10 mouse cellular contexts compared by ENCODE assay signal in genomic region chr5:134393624-134394023, GRCm38 (mm10).
DNase-seq lines count a peak whose midpoint lies in the region; ATAC-seq and TF ChIP-seq lines count a peak whose summit lies in the region.
"Had no signal": no experiment of that assay in that cellular context is flagged by ENCODE, and none has a peak within 500 bp of the region (broad histone marks: within the 10 kb centered on the region; RNA-seq: fewer than 3 reads in every experiment).

No protein-coding gene starts in this region.

- intact Hi-C loops in heart, postnatal 36 days (cut with DNase I) = no loop called here

- H3K27ac ChIP-seq in bone marrow macrophage, adult 2 months (ENCODE audit: insufficient read depth, low read depth, low read length) = 0 out of 2 replicates have a peak overlapping the region, but pooled peaks have one; percentile 69
- H3K27ac ChIP-seq in liver, embryonic 12.5 days = peak overlapping the region; percentile 78

- no peaks in the 10 kb centered on the region for H3K27me3 ChIP-seq in E14TG2a.4 (ENCODE audit: insufficient read depth, low read length)
- no peaks in the 10 kb centered on the region for H3K27me3 ChIP-seq in liver, embryonic 12.5 days (replicated peaks)

- ATAC-seq in liver, embryonic 12.5 days = peak; percentile 87

- H3K36me3 ChIP-seq in E14TG2a.4 (ENCODE audit: insufficient read depth, low read length) = peaks cover 100% of the 10 kb centered on the region
- peaks cover 67% of the 10 kb centered on the region for H3K36me3 ChIP-seq in liver, embryonic 12.5 days

- H3K9ac ChIP-seq in liver, embryonic 12.5 days = 0 out of 2 replicates have a peak overlapping the region, but pooled peaks have one; percentile 10

- WGBS in liver, embryonic 12.5 days (ENCODE audit: insufficient replicate concordance) = 23% methylated on average over 6 of the region's 6 CpGs

- DNase-seq in heart, postnatal 36 days = peak; percentile 6 to 11
- no peak for DNase-seq in layer of hippocampus, adult 9-10 months (ENCODE audit: low spot score)
- no peak for DNase-seq in left cerebral cortex, adult 8-10 months (ENCODE audit: low spot score in 2 of 2)
- no peak for DNase-seq in gastrocnemius, postnatal 4 days (ENCODE audit: low spot score in 2 of 2)
- no peak for DNase-seq in spleen, adult 18-20 months
- DNase-seq: thymus, adult 18-20 months had no signal

- H3K4me2 ChIP-seq in liver, embryonic 12.5 days = peak overlapping the region; percentile 58

- H3K4me3 ChIP-seq in E14TG2a.4 (replicated peaks; ENCODE audit: low read length) = peak overlapping the region; percentile 17; the same call in 1 of the 2 replicates
- no peak overlapping the region for H3K4me3 ChIP-seq in bone marrow macrophage, adult 2 months (ENCODE audit: insufficient read depth, low read length)
- H3K4me3 ChIP-seq in liver, embryonic 12.5 days = no peak overlapping the region
- H3K4me3 ChIP-seq: myocyte had no signal

- peaks cover 41% of the 10 kb centered on the region for H3K4me1 ChIP-seq in E14TG2a.4 (replicated peaks; ENCODE audit: low read depth, low read length)
- peaks cover 9% of the 10 kb centered on the region for H3K4me1 ChIP-seq in bone marrow macrophage, adult 2 months (ENCODE audit: control insufficient read depth, insufficient read depth, low read length)
- H3K4me1 ChIP-seq in liver, embryonic 12.5 days = peaks cover 28% of the 10 kb centered on the region

- H3K9me3 ChIP-seq in E14TG2a.4 (ENCODE audit: low read length) = peaks cover 23% of the 10 kb centered on the region
- H3K9me3 ChIP-seq in liver, embryonic 12.5 days (replicated peaks) = no peaks in the 10 kb centered on the region

- no peak for TF ChIP-seq POLR2A in bone marrow macrophage, adult 2 months (IDR thresholded peaks at IDR 0.05; ENCODE audit: borderline replicate concordance, low read depth, low read length)

- TF ChIP-seq CTCF in E14TG2a.4 (conservative IDR thresholded peaks at IDR 0.05; ENCODE audit: low read length) = no peak
- no peak for TF ChIP-seq CTCF in bone marrow macrophage, adult 2 months (IDR thresholded peaks at IDR 0.05; ENCODE audit: low read depth, low read length)

Comparison
In these comparisons a context has a peak if more than half of its experiments do, and no peak if none do; other contexts are left out.
1. DNase-seq: peak in heart, postnatal 36 days (2 of 2); none in layer of hippocampus, adult 9-10 months (single experiment), left cerebral cortex, adult 8-10 months (0 of 2), gastrocnemius, postnatal 4 days (0 of 2) and spleen, adult 18-20 months (0 of 2).